In the genomic region with DNA sequence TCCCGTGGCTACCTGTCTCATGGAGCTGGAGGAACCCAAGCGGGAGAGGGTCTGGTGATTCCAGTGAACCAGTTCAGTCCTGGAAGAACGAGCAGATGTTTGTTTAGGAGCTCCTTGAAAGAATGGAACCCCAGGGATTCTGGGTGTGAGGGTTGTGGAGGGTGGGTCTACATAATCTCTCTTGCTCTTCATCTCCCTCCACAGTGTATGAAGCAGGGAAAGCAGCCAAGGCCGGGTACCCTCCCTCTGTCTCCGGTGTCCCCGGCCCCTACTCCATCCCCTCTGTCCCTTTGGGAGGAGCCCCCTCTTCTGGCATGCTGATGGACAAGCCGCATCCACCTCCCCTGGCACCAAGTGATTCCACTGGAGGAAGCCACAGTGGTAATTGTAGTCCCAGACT, we compare ENCODE assay signal across 32 mouse cellular contexts. TPM values are rescaled to one million over a fixed set of nuclear protein-coding genes. Genes with fewer than 3 reads are reported as not detected.
A peak's percentile ranks its signal among the peaks of the same experiment; 100 is the strongest.
DNase-seq lines count a peak whose midpoint lies in the region; ATAC-seq and TF ChIP-seq lines count a peak whose summit lies in the region.
"Had no signal": no experiment of that assay in that cellular context is flagged by ENCODE, and none has a peak within 500 bp of the region (broad histone marks: within the 10 kb centered on the region; RNA-seq: fewer than 3 reads in every experiment).

No protein-coding gene starts in this region.

- DNase-seq in midbrain, embryonic 10.5 days (ENCODE audit: low spot score) = no peak
- peak; percentile 3 for DNase-seq in right cerebral cortex, postnatal 25 days
- no peak for DNase-seq in right cerebral cortex, adult 18-20 months
- no peak for DNase-seq in layer of hippocampus, postnatal 36 days
- DNase-seq: adrenal gland, postnatal 14 days; cerebellum, adult 11 months; cerebellum, adult 2 months; cerebellum, adult 9-11 months; gastrocnemius, postnatal 10 days; gastrocnemius, postnatal 36 days; heart, postnatal 10 days; heart, postnatal 36 days had no signal

- 0 out of 2 replicates have a peak, but pooled peaks have one; percentile 43 for ATAC-seq in hindbrain, embryonic 12.5 days (ENCODE audit: low FRiP score)
- ATAC-seq in hindbrain, embryonic 16.5 days = no peak
- no peak for ATAC-seq in midbrain, embryonic 15.5 days (replicated peaks)
- ATAC-seq: CD4-positive, CD25-positive, alpha-beta regulatory T cell, adult 4 months; forebrain, embryonic 13.5 days; forebrain, embryonic 16.5 days had no signal

- no peaks in the 10 kb centered on the region for H3K27me3 ChIP-seq in hindbrain, embryonic 12.5 days
- H3K27me3 ChIP-seq in hindbrain, embryonic 16.5 days (replicated peaks; ENCODE audit: control insufficient read depth, insufficient read depth, low read length) = no peaks in the 10 kb centered on the region
- no peaks in the 10 kb centered on the region for H3K27me3 ChIP-seq in midbrain, embryonic 10.5 days (ENCODE audit: low read depth, poor library complexity, severe bottlenecking)
- H3K27me3 ChIP-seq in midbrain, embryonic 15.5 days (replicated peaks) = no peaks in the 10 kb centered on the region
- H3K27me3 ChIP-seq: forebrain, embryonic 13.5 days; heart, embryonic 15.5 days had no signal

- H3K4me3 ChIP-seq in hindbrain, embryonic 12.5 days = no peak overlapping the region
- H3K4me3 ChIP-seq in hindbrain, embryonic 16.5 days (ENCODE audit: low read length) = no peak overlapping the region
- H3K4me3 ChIP-seq in midbrain, embryonic 10.5 days = no peak overlapping the region
- H3K4me3 ChIP-seq in midbrain, embryonic 15.5 days = no peak overlapping the region
- no peak overlapping the region for H3K4me3 ChIP-seq in olfactory bulb, adult 2 months (ENCODE audit: insufficient read depth, low read depth, low read length)
- H3K4me3 ChIP-seq: forebrain, embryonic 10.5 days; forebrain, embryonic 13.5 days; heart, embryonic 12.5 days; heart, embryonic 15.5 days; hindbrain, embryonic 10.5 days had no signal

- peaks cover 5% of the 10 kb centered on the region; the same call in 1 of the 2 replicates for H3K4me1 ChIP-seq in hindbrain, embryonic 12.5 days
- H3K4me1 ChIP-seq in hindbrain, embryonic 16.5 days (ENCODE audit: control insufficient read depth, insufficient read depth, low read depth, low read length) = no peaks in the 10 kb centered on the region
- peaks cover 13% of the 10 kb centered on the region; the same call in 1 of the 2 replicates for H3K4me1 ChIP-seq in midbrain, embryonic 10.5 days
- H3K4me1 ChIP-seq in midbrain, embryonic 15.5 days = no peaks in the 10 kb centered on the region
- peaks cover 33% of the 10 kb centered on the region for H3K4me1 ChIP-seq in olfactory bulb, adult 2 months (ENCODE audit: control insufficient read depth, insufficient read depth, low read length)
- H3K4me1 ChIP-seq: heart, embryonic 12.5 days; heart, embryonic 15.5 days; hindbrain, embryonic 10.5 days had no signal

- H3K36me3 ChIP-seq in hindbrain, embryonic 12.5 days = no peaks in the 10 kb centered on the region
- no peaks in the 10 kb centered on the region for H3K36me3 ChIP-seq in hindbrain, embryonic 16.5 days (ENCODE audit: control insufficient read depth, insufficient read depth, low read length)
- H3K36me3 ChIP-seq in midbrain, embryonic 10.5 days = peaks cover 93% of the 10 kb centered on the region
- H3K36me3 ChIP-seq in midbrain, embryonic 15.5 days (replicated peaks) = no peaks in the 10 kb centered on the region
- H3K36me3 ChIP-seq: heart, embryonic 12.5 days; heart, embryonic 15.5 days had no signal

- TF ChIP-seq CTCF in olfactory bulb, adult 2 months (IDR thresholded peaks at IDR 0.05; ENCODE audit: insufficient read depth, low read depth, low read length) = no peak

- H3K27ac ChIP-seq in hindbrain, embryonic 12.5 days = no peak overlapping the region
- no peak overlapping the region for H3K27ac ChIP-seq in hindbrain, embryonic 16.5 days (ENCODE audit: low read depth, low read length)
- peak overlapping the region; percentile 23; the same call in 1 of the 2 replicates for H3K27ac ChIP-seq in midbrain, embryonic 10.5 days (replicated peaks)
- no peak overlapping the region for H3K27ac ChIP-seq in midbrain, embryonic 15.5 days
- peak overlapping the region; percentile 91 for H3K27ac ChIP-seq in olfactory bulb, adult 2 months (ENCODE audit: insufficient read depth, low read depth, low read length)
- H3K27ac ChIP-seq: forebrain, embryonic 10.5 days; forebrain, embryonic 13.5 days; heart, embryonic 15.5 days; hindbrain, embryonic 14.5 days had no signal

- no peak for TF ChIP-seq POLR2A in olfactory bulb, adult 2 months (IDR thresholded peaks at IDR 0.05; ENCODE audit: insufficient read depth, low read depth, low read length)

- no peaks in the 10 kb centered on the region for H3K9me3 ChIP-seq in hindbrain, embryonic 12.5 days (replicated peaks)
- H3K9me3 ChIP-seq in hindbrain, embryonic 16.5 days (ENCODE audit: control insufficient read depth, low read length) = no peaks in the 10 kb centered on the region
- H3K9me3 ChIP-seq in midbrain, embryonic 10.5 days (replicated peaks) = no peaks in the 10 kb centered on the region
- H3K9me3 ChIP-seq in midbrain, embryonic 15.5 days = no peaks in the 10 kb centered on the region
- H3K9me3 ChIP-seq: forebrain, embryonic 10.5 days; forebrain, embryonic 13.5 days; heart, embryonic 12.5 days; heart, embryonic 15.5 days; hindbrain, embryonic 10.5 days had no signal

- no peak overlapping the region for H3K9ac ChIP-seq in hindbrain, embryonic 12.5 days
- no peak overlapping the region for H3K9ac ChIP-seq in hindbrain, embryonic 16.5 days (ENCODE audit: low read depth, low read length)
- no peak overlapping the region for H3K9ac ChIP-seq in midbrain, embryonic 15.5 days
- H3K9ac ChIP-seq: forebrain, embryonic 13.5 days; heart, embryonic 12.5 days; heart, embryonic 15.5 days; hindbrain, embryonic 14.5 days had no signal

- WGBS in hindbrain, embryonic 12.5 days = 72% methylated on average over 7 of the region's 7 CpGs
- WGBS in hindbrain, embryonic 16.5 days = 72% methylated on average over 7 of the region's 7 CpGs
- WGBS in midbrain, embryonic 10.5 days = 76% methylated on average over 7 of the region's 7 CpGs
- whole genome bisulfite sequencing in midbrain, embryonic 15.5 days = 61% methylated on average over 7 of the region's 7 CpGs
- 58% methylated on average over 7 of the region's 7 CpGs for WGBS in olfactory bulb, adult 2 months

- H3K4me2 ChIP-seq in hindbrain, embryonic 12.5 days (replicated peaks) = no peak overlapping the region
- no peak overlapping the region for H3K4me2 ChIP-seq in hindbrain, embryonic 16.5 days (ENCODE audit: low read length)
- no peak overlapping the region for H3K4me2 ChIP-seq in midbrain, embryonic 15.5 days
- H3K4me2 ChIP-seq: forebrain, embryonic 13.5 days; heart, embryonic 12.5 days; heart, embryonic 15.5 days; hindbrain, embryonic 14.5 days had no signal

RNA-seq across cellular contexts. Expression of a gene that starts 41.6 kb away (rescaled TPM):
- 5.6 and 6.5 TPM in 2 replicates for polyA plus RNA-seq in hindbrain, embryonic 12.5 days (2016; fragmentation: Nextera tagmentation; extraction: Ambion mirVana)
- polyA plus RNA-seq in hindbrain, embryonic 16.5 days (2015; fragmentation: Nextera tagmentation; extraction: Ambion mirVana) = 3.3 TPM in 2 replicates
- 14.9 and 15.1 TPM in 2 replicates for polyA plus RNA-seq in midbrain, embryonic 10.5 days (2016; fragmentation: Nextera tagmentation; extraction: Ambion mirVana)
- 6.1 and 6.2 TPM in 2 replicates for polyA plus RNA-seq in midbrain, embryonic 15.5 days (2015; fragmentation: Nextera tagmentation; extraction: Ambion mirVana)
- polyA plus RNA-seq in olfactory bulb, adult 2 months (2012; ENCODE audit: insufficient read depth, insufficient read length, low replicate concordance, missing spikeins) = 36.7 and 55.3 TPM in 2 replicates
- total RNA-seq in layer of hippocampus, postnatal 36 days (2021) = 10 to 100 TPM; 66.1 to 69.9 TPM
- total RNA-seq: common myeloid progenitor, adult 5-6 weeks; granulocyte monocyte progenitor cell, adult 5-6 weeks; MEL had no signal
- polyA plus RNA-seq: CD4-positive, CD25-positive, alpha-beta regulatory T cell, adult 4 months had no signal

RNA-seq across cellular contexts. Expression of a gene that starts 57.0 kb away (rescaled TPM):
- 0.14 TPM in 1 of 2 replicates, not detected in the other for polyA plus RNA-seq in hindbrain, embryonic 12.5 days (2016; fragmentation: Nextera tagmentation; extraction: Ambion mirVana)
- polyA plus RNA-seq in hindbrain, embryonic 16.5 days (2015; fragmentation: Nextera tagmentation; extraction: Ambion mirVana) = 0.17 and 0.29 TPM in 2 replicates
- polyA plus RNA-seq in midbrain, embryonic 10.5 days (2016; fragmentation: Nextera tagmentation; extraction: Ambion mirVana) = 0.10 TPM in 1 of 2 replicates, not detected in the other
- polyA plus RNA-seq in midbrain, embryonic 15.5 days (2015; fragmentation: Nextera tagmentation; extraction: Ambion mirVana) = 0.14 TPM in 1 of 2 replicates, not detected in the other
- not detected in 2 replicates for polyA plus RNA-seq in olfactory bulb, adult 2 months (2012; ENCODE audit: insufficient read depth, insufficient read length, low replicate concordance, missing spikeins)
- total RNA-seq in layer of hippocampus, postnatal 36 days (2021) = not detected
- total RNA-seq: adrenal gland, adult 2 months; adrenal gland, postnatal 14 days; adrenal gland, postnatal 4 days; common myeloid progenitor, adult 5-6 weeks; gastrocnemius, adult 18-20 months; gastrocnemius, postnatal 10 days; gastrocnemius, postnatal 36 days; granulocyte monocyte progenitor cell, adult 5-6 weeks; heart, adult 8-10 months; heart, postnatal 10 days; heart, postnatal 36 days; MEL had no signal
- polyA plus RNA-seq: adrenal gland, adult 2 months; C2C12; CD4-positive, CD25-positive, alpha-beta regulatory T cell, adult 4 months; forebrain, embryonic 10.5 days; forebrain, embryonic 13.5 days; forebrain, embryonic 16.5 days; heart, embryonic 12.5 days had no signal

Comparison
In these comparisons a context has a peak if more than half of its experiments do, and no peak if none do; other contexts are left out.
1. H3K27ac ChIP-seq: peak in midbrain, embryonic 10.5 days (single experiment) and olfactory bulb, adult 2 months (single experiment); none in hindbrain, embryonic 12.5 days (single experiment), hindbrain, embryonic 16.5 days (single experiment) and midbrain, embryonic 15.5 days (single experiment).